In genomic region chr4:106474241-106474640, GRCm38 (mm10) we compare ENCODE assay signal across 9 mouse cellular contexts. TPM values are rescaled to one million over a fixed set of nuclear protein-coding genes. Genes with fewer than 3 reads are reported as not detected.
DNase-seq lines count a peak whose midpoint lies in the region; ATAC-seq and TF ChIP-seq lines count a peak whose summit lies in the region.
"Had no signal": no experiment of that assay in that cellular context is flagged by ENCODE, and none has a peak within 500 bp of the region (broad histone marks: within the 10 kb centered on the region; RNA-seq: fewer than 3 reads in every experiment).

No protein-coding gene starts in this region.

- no peak overlapping the region for H3K4me3 ChIP-seq in bone marrow, adult 2 months (replicated peaks; ENCODE audit: control insufficient read depth, low read depth, low read length)
- no peak overlapping the region for H3K4me3 ChIP-seq in embryonic facial prominence, embryonic 11.5 days (ENCODE audit: low read depth, low read length)
- H3K4me3 ChIP-seq in hindbrain, embryonic 12.5 days: no peak overlapping the region
- H3K4me3 ChIP-seq: embryonic facial prominence, embryonic 15.5 days had no signal

- no peaks in the 10 kb centered on the region for H3K36me3 ChIP-seq in embryonic facial prominence, embryonic 11.5 days (replicated peaks; ENCODE audit: control insufficient read depth, insufficient read depth, low read depth, low read length)
- H3K36me3 ChIP-seq in hindbrain, embryonic 12.5 days: no peaks in the 10 kb centered on the region
- H3K36me3 ChIP-seq: embryonic facial prominence, embryonic 15.5 days had no signal

- no peak overlapping the region for H3K27ac ChIP-seq in bone marrow, adult 2 months (ENCODE audit: control insufficient read depth, insufficient read depth, low read depth, low read length, poor library complexity)
- no peak overlapping the region for H3K27ac ChIP-seq in embryonic facial prominence, embryonic 11.5 days (replicated peaks; ENCODE audit: low read depth, low read length)
- no peak overlapping the region for H3K27ac ChIP-seq in hindbrain, embryonic 12.5 days
- H3K27ac ChIP-seq: embryonic facial prominence, embryonic 15.5 days had no signal

- TF ChIP-seq POLR2A in bone marrow, adult 2 months (IDR thresholded peaks at IDR 0.05; ENCODE audit: borderline replicate concordance, control insufficient read depth, low read depth, low read length): no peak

- H3K27me3 ChIP-seq in embryonic facial prominence, embryonic 11.5 days (ENCODE audit: control insufficient read depth, insufficient read depth, low read length): no peaks in the 10 kb centered on the region
- H3K27me3 ChIP-seq in hindbrain, embryonic 12.5 days: no peaks in the 10 kb centered on the region; the same call in 1 of the 2 replicates
- H3K27me3 ChIP-seq: embryonic facial prominence, embryonic 15.5 days had no signal

- no peak overlapping the region for H3K4me2 ChIP-seq in embryonic facial prominence, embryonic 11.5 days (ENCODE audit: low read depth, low read length)
- no peak overlapping the region for H3K4me2 ChIP-seq in hindbrain, embryonic 12.5 days (replicated peaks)
- H3K4me2 ChIP-seq: embryonic facial prominence, embryonic 15.5 days had no signal

- H3K4me1 ChIP-seq in bone marrow, adult 2 months (ENCODE audit: control insufficient read depth, insufficient read depth, low read length): no peaks in the 10 kb centered on the region
- no peaks in the 10 kb centered on the region for H3K4me1 ChIP-seq in embryonic facial prominence, embryonic 11.5 days (ENCODE audit: control insufficient read depth, insufficient read depth, low read length)
- peaks cover 3% of the 10 kb centered on the region for H3K4me1 ChIP-seq in hindbrain, embryonic 12.5 days
- H3K4me1 ChIP-seq: embryonic facial prominence, embryonic 15.5 days had no signal

- WGBS in bone marrow, adult 2 months: 4% methylated on average over 6 of the region's 6 CpGs
- 6% methylated on average over 6 of the region's 6 CpGs for WGBS in embryonic facial prominence, embryonic 11.5 days
- WGBS in hindbrain, embryonic 12.5 days: 4% methylated on average over 6 of the region's 6 CpGs

- peak; percentile 86 for TF ChIP-seq CTCF in bone marrow, adult 2 months (IDR thresholded peaks at IDR 0.05; ENCODE audit: control insufficient read depth, insufficient read depth, low read length)

- peak; percentile 53 for DNase-seq in kidney, adult 18-20 months
- no peak for DNase-seq in kidney, adult 11 months
- peak; percentile 85 for DNase-seq in embryonic facial prominence, embryonic 11.5 days (ENCODE audit: low spot score)
- DNase-seq in layer of hippocampus, postnatal 14 days (ENCODE audit: low spot score in 2 of 2): peak; percentile 60 to 77
- DNase-seq in mesoderm, embryonic 11.5 days (ENCODE audit: low read depth, low spot score): peak; percentile 77
- peak; percentile 38 to 53 for DNase-seq in right cerebral cortex, postnatal 36 days (ENCODE audit: low spot score in 2 of 2)

- no peaks in the 10 kb centered on the region for H3K9me3 ChIP-seq in embryonic facial prominence, embryonic 11.5 days (replicated peaks; ENCODE audit: control insufficient read depth, low read length)
- H3K9me3 ChIP-seq in hindbrain, embryonic 12.5 days (replicated peaks): no peaks in the 10 kb centered on the region
- H3K9me3 ChIP-seq: embryonic facial prominence, embryonic 15.5 days had no signal

- H3K9ac ChIP-seq in embryonic facial prominence, embryonic 11.5 days (replicated peaks; ENCODE audit: low read length): no peak overlapping the region
- no peak overlapping the region for H3K9ac ChIP-seq in hindbrain, embryonic 12.5 days
- H3K9ac ChIP-seq: embryonic facial prominence, embryonic 15.5 days had no signal

- 0 out of 2 replicates have a peak, but pooled peaks have one; percentile 21 for ATAC-seq in embryonic facial prominence, embryonic 11.5 days (replicated peaks; ENCODE audit: insufficient number of reproducible peaks, low FRiP score, low TSS enrichment, low read depth)
- ATAC-seq in hindbrain, embryonic 12.5 days (ENCODE audit: low FRiP score): peak; percentile 52; the same call in 1 of the 2 replicates

RNA-seq across cellular contexts. Expression of gene Pcsk9, which starts 10.1 kb away (rescaled TPM):
- polyA plus RNA-seq in bone marrow, adult 2 months (2011; ENCODE audit: insufficient read depth, insufficient read length, low replicate concordance, missing spikeins): not detected in 2 replicates
- polyA plus RNA-seq in embryonic facial prominence, embryonic 11.5 days (2014; fragmentation: Nextera tagmentation; extraction: Ambion mirVana): 0.63 and 0.65 TPM in 2 replicates
- polyA plus RNA-seq in hindbrain, embryonic 12.5 days (2016; fragmentation: Nextera tagmentation; extraction: Ambion mirVana): 1.0 and 1.1 TPM in 2 replicates
- under 1 TPM; 0.45 to 0.53 TPM for total RNA-seq in layer of hippocampus, postnatal 14 days (2021)

RNA-seq across cellular contexts. Expression of gene Bsnd, which starts 17.8 kb away (rescaled TPM):
- polyA plus RNA-seq in bone marrow, adult 2 months (2011; ENCODE audit: insufficient read depth, insufficient read length, low replicate concordance, missing spikeins): not detected in 2 replicates
- not detected in 2 replicates for polyA plus RNA-seq in embryonic facial prominence, embryonic 11.5 days (2014; fragmentation: Nextera tagmentation; extraction: Ambion mirVana)
- 0.08 TPM in 1 of 2 replicates, not detected in the other for polyA plus RNA-seq in hindbrain, embryonic 12.5 days (2016; fragmentation: Nextera tagmentation; extraction: Ambion mirVana)
- under 1 TPM in 1 of 2 experiments, not detected in 1; 0.17 TPM for total RNA-seq in layer of hippocampus, postnatal 14 days (2021)
